Mouse (Mus musculus): ENCODE measurements around the gene Tarm1. TPM values are rescaled to one million over a fixed set of nuclear protein-coding genes. Genes with fewer than 3 reads are reported as not detected.

The Tarm1 gene
- polyA plus RNA-seq (2012; rRNA removed) = 0.16 TPM in 1 of 2 replicates, not detected in the other

DNA sequence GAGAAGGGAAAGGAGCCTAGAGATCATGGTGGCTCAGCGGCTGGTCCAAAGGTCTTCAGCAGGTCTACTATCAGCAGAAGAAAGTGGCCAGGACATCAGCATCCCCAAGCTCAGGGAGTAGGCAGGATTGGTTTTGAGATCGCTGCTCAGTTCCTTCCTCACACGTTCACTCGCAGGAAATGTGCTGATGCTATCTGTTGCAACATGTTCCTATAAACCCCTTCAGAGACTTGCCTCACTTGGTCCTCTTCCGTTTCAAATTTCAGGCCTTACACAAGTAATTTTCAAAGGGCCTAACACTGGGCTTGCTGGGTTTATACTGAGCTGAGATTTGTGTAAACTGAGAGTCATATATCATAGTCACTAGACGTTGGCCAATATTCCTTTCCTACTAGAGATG is at the start of gene Tarm1:
Gene Tarm1, minus strand, starts transcription at position 186 of the 400 bp plus-strand sequence.

Other genes with a start within 250 kb of the Tarm1 start
- 171 and 218 TPM in 2 replicates for gene Myadm, start 213.5 kb downstream of the Tarm1 start, polyA plus RNA-seq (2012; rRNA removed)
- gene Prkcg, start 213.4 kb downstream of the Tarm1 start, polyA plus RNA-seq (2012; rRNA removed) = 1.0 and 1.2 TPM in 2 replicates
- 7.7 and 10.2 TPM in 2 replicates for gene Cacng7, start 169.7 kb downstream of the Tarm1 start, polyA plus RNA-seq (2012; rRNA removed)
- gene Cacng8, start 111.9 kb downstream of the Tarm1 start, polyA plus RNA-seq (2012; rRNA removed) = 0.11 and 0.17 TPM in 2 replicates
- gene Cacng6, start 78.4 kb downstream of the Tarm1 start, polyA plus RNA-seq (2012; rRNA removed) = 0.18 and 0.81 TPM in 2 replicates
- 0.09 and 0.32 TPM in 2 replicates for gene Oscar, start 113.5 kb upstream of the Tarm1 start, polyA plus RNA-seq (2012; rRNA removed)
- gene Ndufa3, start 114.7 kb upstream of the Tarm1 start, polyA plus RNA-seq (2012; rRNA removed) = 219 and 251 TPM in 2 replicates
- 2.4 and 2.6 TPM in 2 replicates for gene Tfpt, start 127.3 kb upstream of the Tarm1 start, polyA plus RNA-seq (2012; rRNA removed)
- gene Prpf31, start 127.4 kb upstream of the Tarm1 start, polyA plus RNA-seq (2012; rRNA removed) = 9.5 and 9.9 TPM in 2 replicates
- 47.8 and 48.8 TPM in 2 replicates for gene Cnot3, start 142.6 kb upstream of the Tarm1 start, polyA plus RNA-seq (2012; rRNA removed)
- 0.84 and 1.1 TPM in 2 replicates for gene Leng1, start 163.2 kb upstream of the Tarm1 start, polyA plus RNA-seq (2012; rRNA removed)
- gene Tmc4, start 174.9 kb upstream of the Tarm1 start, polyA plus RNA-seq (2012; rRNA removed) = 95.4 and 101 TPM in 2 replicates
- 78.1 and 115 TPM in 2 replicates for gene Tsen34, start 190.2 kb upstream of the Tarm1 start, polyA plus RNA-seq (2012; rRNA removed)
- 23.1 and 29.7 TPM in 2 replicates for gene Mboat7, start 190.9 kb upstream of the Tarm1 start, polyA plus RNA-seq (2012; rRNA removed)
- gene Rps9, start 201.4 kb upstream of the Tarm1 start, polyA plus RNA-seq (2012; rRNA removed) = 246 and 271 TPM in 2 replicates
- 3.5 and 4.8 TPM in 2 replicates for gene Pirb, start 217.8 kb upstream of the Tarm1 start, polyA plus RNA-seq (2012; rRNA removed)

All from stomach, adult 2 months (tissue).